Mouse (Mus musculus) activated CD4-positive, CD25-positive, alpha-beta regulatory T cell, adult 4 months (primary cell): Measurements from ENCODE around the gene Aloxe3. TPM values are rescaled to one million over a fixed set of nuclear protein-coding genes. Genes with fewer than 3 reads are reported as not detected.

Source experiments
- ATAC-seq: one replicate; pipeline ENCODE4 v1.8.0; 2017
- polyA plus RNA-seq, 2 experiments: library from polyadenylated mRNA; unstranded; fragments of 100-300 nt; shearing (Covaris generic); gene quantifications; one replicate each; pipeline ENCODE4 v1.2.1; 2017

Gene Aloxe3
- polyA plus RNA-seq, 2 experiments from 2014 or later: 0.09 TPM; not detected in 1

- ATAC-seq: no peak
Observed at GRCm38 (mm10) chr11:69185031-69185430, 59.3 kb downstream of the Aloxe3 start.

GRCm38 (mm10) chr11:69185936-69186335 is 60.2 kb downstream of the Aloxe3 start:
- ATAC-seq: no peak

GRCm38 (mm10) chr11:69192840-69193239 is 67.1 kb downstream of the Aloxe3 start:
- ATAC-seq: no peak

- no peak for ATAC-seq
Observed at GRCm38 (mm10) chr11:69196766-69197165, 71.1 kb downstream of the Aloxe3 start.

- ATAC-seq: peak; percentile 73
Observed at GRCm38 (mm10) chr11:69197194-69197593, 71.5 kb downstream of the Aloxe3 start.

GRCm38 (mm10) chr11:69197743-69198142 is 72.0 kb downstream of the Aloxe3 start, which contains the start of gene Alox8:
TSS of gene Alox8 (minus strand) at chr11:69197843.
- no peak for ATAC-seq

Other genes starting within 250 kb of the Aloxe3 start
- not detected for gene Rnf222, start 237.3 kb upstream of the Aloxe3 start, polyA plus RNA-seq
- gene Rpl26, start 224.3 kb upstream of the Aloxe3 start, polyA plus RNA-seq: 1,000 to 10,000 TPM; 2,145 to 2,203 TPM
- gene Odf4, start 198.8 kb upstream of the Aloxe3 start, polyA plus RNA-seq: not detected
- under 1 TPM; 0.10 to 0.28 TPM for gene Arhgef15, start 168.4 kb upstream of the Aloxe3 start, polyA plus RNA-seq
- gene Slc25a35, start 157.8 kb upstream of the Aloxe3 start, polyA plus RNA-seq: 1 to 10 TPM; 7.2 to 7.6 TPM
- gene Rangrf, start 150.7 kb upstream of the Aloxe3 start, polyA plus RNA-seq: 10 to 100 TPM; 42.2 to 48.3 TPM
- gene Pfas, start 117.4 kb upstream of the Aloxe3 start, polyA plus RNA-seq: 10 to 100 TPM; 20.4 to 26.3 TPM
- 10 to 100 TPM in 1 of 2 experiments, 1 to 10 TPM in 1; 8.7 to 14.6 TPM for gene Ctc1, start 110.0 kb upstream of the Aloxe3 start, polyA plus RNA-seq
- gene Aurkb, start 80.2 kb upstream of the Aloxe3 start, polyA plus RNA-seq: 10 to 100 TPM; 24.3 to 33.5 TPM
- gene Borcs6, start 66.2 kb upstream of the Aloxe3 start, polyA plus RNA-seq: 1 to 10 TPM; 2.1 to 2.4 TPM
- gene Tmem107, start 55.1 kb upstream of the Aloxe3 start, polyA plus RNA-seq: 1 to 10 TPM; 4.4 to 7.1 TPM
- gene Vamp2, start 37.4 kb upstream of the Aloxe3 start, polyA plus RNA-seq: 10 to 100 TPM; 27.6 to 27.9 TPM
- gene Per1, start 30.7 kb upstream of the Aloxe3 start, polyA plus RNA-seq: 1 to 10 TPM; 4.5 to 6.7 TPM
- not detected for gene Hes7, start 5.5 kb upstream of the Aloxe3 start, polyA plus RNA-seq
- not detected for gene 9130213A22Rik, start 3.3 kb upstream of the Aloxe3 start, polyA plus RNA-seq
- gene Alox12b, start 31.1 kb downstream of the Aloxe3 start, polyA plus RNA-seq: not detected
- 1 to 10 TPM; 2.2 to 5.0 TPM for gene Alox8, start 71.9 kb downstream of the Aloxe3 start, polyA plus RNA-seq
- under 1 TPM; 0.24 to 0.48 TPM for gene Gucy2e, start 111.1 kb downstream of the Aloxe3 start, polyA plus RNA-seq
- gene Cntrob, start 197.9 kb downstream of the Aloxe3 start, polyA plus RNA-seq: 10 to 100 TPM in 1 of 2 experiments, 1 to 10 TPM in 1; 9.2 to 10.7 TPM
- gene Trappc1, start 198.1 kb downstream of the Aloxe3 start, polyA plus RNA-seq: 100 to 1,000 TPM; 109 to 112 TPM
- under 1 TPM; 0.31 to 0.89 TPM for gene Kcnab3, start 200.4 kb downstream of the Aloxe3 start, polyA plus RNA-seq
- 1 to 10 TPM; 2.4 to 3.4 TPM for gene Rnf227, start 214.6 kb downstream of the Aloxe3 start, polyA plus RNA-seq
- 10 to 100 TPM; 58.7 to 62.7 TPM for gene Chd3, start 243.5 kb downstream of the Aloxe3 start, polyA plus RNA-seq